Mouse (Mus musculus) spleen, adult 2 months (tissue): ENCODE data around the gene Trpc4ap.

ENCODE experiments used
- CTCF ChIP-seq: fragments of 200-500 bp; IDR thresholded peaks from 2 replicates; pipeline ENCODE4 v1.5.1; 2011; ENCODE audit warnings: mild to moderate bottlenecking, inconsistent platforms; ENCODE audit not compliant: insufficient read depth, insufficient read length, insufficient replicate concordance; ENCODE audit errors: extremely low read depth
- POLR2A ChIP-seq: fragments of 200-500 bp; IDR thresholded peaks from 2 replicates; pipeline ENCODE4 v1.6.1; 2011; ENCODE audit warnings: low read depth, low read length, inconsistent platforms

- TF ChIP-seq POLR2A (no peak), CTCF (no peak)
These were observed 55.3 kb downstream of the Trpc4ap start for GRCm38 (mm10) chr2:155636881-155637280.
